Mouse (Mus musculus) right cerebral cortex, postnatal 36 days (tissue): ENCODE measurements around the gene Krt77.

ENCODE experiments used
- DNase-seq, 2 experiments: peaks; one replicate each; pipeline ENCODE4 v3.0.0; 2022; ENCODE audit warnings: low spot score in 2 of 2, mixed read lengths in 1 of 2

Krt77 gene

DNA sequence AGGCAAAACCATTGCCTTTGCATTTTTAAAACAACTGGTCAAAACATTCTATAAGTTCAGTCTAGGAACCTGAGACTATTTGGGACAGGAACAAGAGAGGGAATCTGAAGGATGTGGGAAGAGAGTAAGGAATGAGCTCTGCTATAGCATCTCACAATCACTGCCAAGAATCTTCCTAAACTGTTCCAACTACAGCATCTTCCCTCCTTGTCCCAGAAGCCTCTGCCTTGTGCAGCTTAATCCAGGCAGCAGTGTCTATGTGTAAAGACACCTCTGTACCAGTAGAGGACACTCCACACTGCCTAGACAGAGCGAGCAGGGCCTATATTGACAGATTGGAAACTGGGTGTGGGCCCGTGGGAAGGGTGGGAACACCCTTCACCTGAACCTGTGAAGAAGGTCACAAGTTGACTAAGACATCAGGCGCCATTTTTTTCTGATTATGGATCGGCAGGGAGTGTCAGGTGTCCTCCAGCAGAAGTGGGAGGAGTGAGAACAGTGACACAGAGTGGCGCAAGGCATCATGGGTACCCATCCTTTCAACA, 34.6 kb downstream of the Krt77 start:
- DNase-seq, result no peak

DNA sequence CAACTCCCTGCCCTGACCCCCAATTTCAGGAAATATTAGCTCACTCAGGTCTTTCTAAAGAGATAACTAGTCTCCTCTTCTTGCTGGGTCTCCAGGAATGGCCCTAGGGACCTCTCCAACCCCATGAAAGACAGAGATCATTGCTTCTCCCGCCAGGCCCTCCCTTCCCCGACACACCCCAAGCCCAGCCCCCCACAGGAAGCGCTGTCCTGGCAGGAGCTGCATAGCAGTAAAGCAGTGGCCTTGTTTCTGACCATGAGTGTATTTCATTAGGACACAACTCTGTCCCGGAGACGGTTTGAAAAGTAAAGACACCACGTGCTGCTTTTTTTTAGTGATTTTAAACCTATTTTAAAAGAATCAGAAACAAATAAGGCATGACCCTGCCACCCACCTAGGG, 36.4 kb downstream of the Krt77 start:
- no peak for DNase-seq

DNA sequence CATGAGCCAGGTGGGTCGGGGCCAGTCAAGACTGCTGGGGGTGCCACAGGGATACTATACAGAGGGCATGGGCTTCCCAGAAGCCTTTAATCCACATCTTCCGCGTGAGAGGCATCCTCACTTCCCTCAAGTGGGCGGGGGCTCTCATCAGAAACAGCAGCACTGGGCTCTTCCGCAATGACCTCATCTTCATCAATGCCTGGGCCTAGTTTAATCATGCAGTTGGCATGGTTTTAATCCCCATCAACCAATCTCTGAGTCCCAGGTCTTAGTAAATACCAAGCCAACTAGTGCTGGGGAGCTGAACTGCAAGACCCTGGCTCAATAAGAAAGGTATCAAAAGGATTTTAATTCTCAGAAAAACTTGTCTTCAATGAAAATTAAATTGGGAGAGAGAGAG, 40.1 kb downstream of the Krt77 start:
- no peak for DNase-seq

DNA sequence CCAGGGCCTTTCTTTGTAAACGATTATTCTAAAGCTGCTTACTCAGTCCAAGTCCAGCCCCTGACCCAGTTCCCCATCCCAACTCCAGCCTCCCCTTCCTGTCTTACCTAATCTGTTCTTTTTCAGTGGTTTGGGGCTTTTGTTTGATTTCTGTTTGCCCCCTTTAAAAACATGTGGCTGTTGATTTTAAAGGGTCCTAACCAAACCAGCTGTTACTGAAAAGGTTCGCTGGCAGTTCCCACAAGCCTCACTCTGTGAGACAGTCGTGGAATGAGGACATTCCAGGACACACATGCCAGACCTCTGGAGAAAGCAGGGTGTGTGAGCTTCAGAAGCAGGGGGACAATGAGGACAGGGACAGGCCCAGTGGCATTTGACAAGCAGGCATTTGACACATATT, 47.7 kb downstream of the Krt77 start:
- no peak for DNase-seq

DNA sequence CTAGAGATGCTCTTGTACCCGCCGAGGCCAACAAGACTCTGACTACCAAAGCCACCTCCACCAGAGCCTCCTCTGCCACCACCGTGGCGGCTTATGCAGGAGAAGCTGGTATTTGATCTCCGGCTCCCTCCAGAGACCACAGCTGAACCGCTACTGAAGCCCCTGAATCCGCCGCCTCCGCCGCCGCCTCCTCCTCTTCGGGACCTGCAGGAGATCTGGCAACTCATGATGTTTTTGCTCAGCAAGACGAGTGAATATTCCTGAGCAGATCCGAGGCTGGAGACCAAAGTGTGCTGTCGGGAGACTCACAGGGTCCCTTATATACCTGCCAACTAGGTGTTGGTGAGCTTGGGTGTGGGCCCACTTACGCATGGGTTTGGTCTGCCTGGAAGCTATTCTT, 51.6 kb downstream of the Krt77 start, which contains the start of gene Krt2:
Gene Krt2, minus strand, starts transcription at position 295 of the 400 bp plus-strand sequence.
- no peak for DNase-seq
